Mouse (Mus musculus) heart, adult 2 months (tissue): ENCODE data around the gene Sorcs2.

Source experiments
- CTCF ChIP-seq: fragments of 200-600 bp; IDR thresholded peaks from 2 replicates; pipeline ENCODE4 v1.8.1; 2022; ENCODE audit warnings: antibody characterized with exemption, mild to moderate bottlenecking, moderate library complexity
- EP300 ChIP-seq: fragments of 200-500 bp; IDR thresholded peaks from 2 replicates; pipeline ENCODE4 v1.6.1; 2011; ENCODE audit warnings: low read depth, low read length, control low read depth; ENCODE audit not compliant: insufficient read depth
- POLR2A ChIP-seq: fragments of 200-500 bp; IDR thresholded peaks from 2 replicates; pipeline ENCODE4 v1.6.1; 2011; ENCODE audit warnings: mild to moderate bottlenecking, low read depth, low read length, control low read depth; ENCODE audit not compliant: insufficient read depth

DNA sequence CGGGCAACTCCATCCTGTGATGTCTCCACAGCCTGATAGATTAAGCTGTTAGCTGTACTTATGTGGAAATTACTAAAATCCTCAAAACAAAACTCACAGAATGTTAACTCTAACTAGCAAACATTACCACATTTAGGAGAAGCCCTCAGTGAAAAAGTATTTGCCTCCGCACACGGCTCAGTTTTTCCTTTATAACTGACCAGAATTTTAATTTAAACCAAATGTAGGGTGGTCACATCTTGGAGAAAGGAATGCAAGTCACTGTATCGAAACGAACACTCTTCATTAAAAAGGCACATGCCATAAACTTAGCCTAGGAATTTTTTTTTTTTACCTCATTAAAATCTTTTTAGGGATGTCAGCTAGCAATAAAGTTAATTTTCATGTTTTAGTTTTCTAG lies 417.4 kb downstream of the Sorcs2 start:
- no peak for TF ChIP-seq EP300
- TF ChIP-seq POLR2A: no peak
- no peak for TF ChIP-seq CTCF
